Mouse (Mus musculus): ENCODE data around the gene D230025D16Rik. TPM values are rescaled to one million over a fixed set of nuclear protein-coding genes. Genes with fewer than 3 reads are reported as not detected.

Gene D230025D16Rik
- polyA plus RNA-seq, 1 experiment from 2014 or later = 29.1 TPM

DNA sequence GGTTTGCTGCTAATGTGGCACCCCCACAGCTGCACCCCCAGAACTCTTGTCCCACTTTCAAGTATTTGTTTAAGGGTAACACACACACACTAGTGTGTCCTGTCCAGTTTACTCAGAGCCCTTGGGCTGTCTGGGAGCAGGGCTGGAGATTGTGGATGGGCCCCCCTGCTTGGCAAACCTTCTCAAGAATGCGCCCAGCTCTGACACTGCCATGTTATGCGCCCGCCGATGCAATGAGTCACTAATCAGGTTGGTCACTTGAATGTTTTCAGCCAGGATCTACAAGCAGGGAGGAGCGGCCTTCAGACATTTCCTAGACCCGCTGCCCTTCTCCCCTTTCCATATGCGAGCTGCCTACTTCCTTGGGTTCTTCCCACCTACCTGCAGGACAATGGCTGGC, 67.5 kb downstream of the D230025D16Rik start:
- ATAC-seq (ENCODE audit: insufficient read depth, low FRiP score) = no peak
- Histone ChIP-seq H3K4me1 (ENCODE audit: control insufficient read depth, insufficient read depth, low read length) (peaks cover 27% of the 10 kb centered on the region), H3K4me2 (ENCODE audit: low read depth, low read length) (no peak overlapping the region), H3K27me3 (ENCODE audit: control insufficient read depth, insufficient read depth, low read length) (peaks cover 6% of the 10 kb centered on the region; the same call in 1 of the 2 replicates), H3K27ac (ENCODE audit: low read length) (no peak overlapping the region), H3K4me3 (replicated peaks; ENCODE audit: low read length) (no peak overlapping the region), H3K36me3 (ENCODE audit: control insufficient read depth, insufficient read depth, low read length) (no peaks in the 10 kb centered on the region), H3K9me3 (replicated peaks; ENCODE audit: control insufficient read depth, low read length) (no peaks in the 10 kb centered on the region), H3K9ac (ENCODE audit: low read length) (no peak overlapping the region)
- WGBS = 82% methylated on average over 7 of the region's 7 CpGs

DNA sequence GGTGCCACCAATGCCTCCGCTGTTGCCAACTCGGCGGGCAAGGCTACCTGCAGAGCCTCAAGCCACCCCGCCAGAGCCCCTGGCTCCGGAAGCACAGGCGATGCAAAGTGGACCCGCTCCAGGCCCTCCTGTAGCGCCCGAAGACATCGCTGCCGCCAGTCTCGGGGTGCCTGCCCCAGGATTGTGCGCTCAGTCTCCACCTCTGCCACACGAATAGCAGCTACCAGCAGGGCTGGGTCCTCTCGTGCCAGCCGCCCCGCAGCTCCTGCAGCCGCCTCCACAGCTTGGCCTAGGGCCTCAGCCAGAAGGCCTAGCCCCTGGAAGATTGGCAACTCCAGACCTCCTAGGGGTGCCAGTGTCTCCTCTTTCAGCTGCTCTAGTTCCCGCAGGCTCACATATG, 68.5 kb downstream of the D230025D16Rik start:
- Histone ChIP-seq H3K4me3 (replicated peaks; ENCODE audit: low read length) (no peak overlapping the region), H3K4me2 (ENCODE audit: low read depth, low read length) (no peak overlapping the region)

DNA sequence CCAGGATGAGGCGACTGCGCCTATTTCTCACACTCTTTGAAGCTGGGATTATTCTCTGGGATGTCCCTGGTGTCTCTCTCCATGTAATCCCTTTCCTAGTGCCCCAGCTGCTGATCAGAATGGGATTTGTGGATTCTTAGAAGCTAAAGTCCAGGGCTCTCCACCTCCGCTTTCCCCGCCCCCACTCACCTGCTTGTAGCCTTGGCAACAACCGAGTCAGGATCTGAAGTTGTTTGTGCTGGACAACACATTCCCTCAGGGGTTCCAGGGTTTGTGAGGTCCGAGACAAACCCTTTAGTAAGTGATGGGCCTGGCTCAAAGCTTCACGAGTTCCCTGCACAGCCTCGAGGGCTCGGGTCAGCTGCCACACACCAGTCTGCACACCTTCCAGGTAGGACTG, 69.8 kb downstream of the D230025D16Rik start:
- Histone ChIP-seq H3K4me3 (replicated peaks; ENCODE audit: low read length) (no peak overlapping the region), H3K27ac (ENCODE audit: low read length) (no peak overlapping the region), H3K9ac (ENCODE audit: low read length) (no peak overlapping the region; the same call in 1 of the 2 replicates), H3K9me3 (replicated peaks; ENCODE audit: control insufficient read depth, low read length) (no peaks in the 10 kb centered on the region), H3K27me3 (ENCODE audit: control insufficient read depth, insufficient read depth, low read length) (peaks cover 6% of the 10 kb centered on the region; the same call in 1 of the 2 replicates), H3K36me3 (ENCODE audit: control insufficient read depth, insufficient read depth, low read length) (no peaks in the 10 kb centered on the region), H3K4me2 (ENCODE audit: low read depth, low read length) (no peak overlapping the region), H3K4me1 (ENCODE audit: control insufficient read depth, insufficient read depth, low read length) (peaks cover 27% of the 10 kb centered on the region)
- WGBS = 60% methylated on average over 9 of the region's 9 CpGs
- ATAC-seq (ENCODE audit: insufficient read depth, low FRiP score) = no peak

More for the DNA sequence above, 68.5 kb downstream of the D230025D16Rik start:
- H3K4me1 ChIP-seq (ENCODE audit: control insufficient read depth, insufficient read depth, low read length) = peaks cover 27% of the 10 kb centered on the region
- H3K9ac ChIP-seq (ENCODE audit: low read length) = no peak overlapping the region
- H3K27me3 ChIP-seq (ENCODE audit: control insufficient read depth, insufficient read depth, low read length) = peaks cover 6% of the 10 kb centered on the region; the same call in 1 of the 2 replicates
- no peak overlapping the region for H3K27ac ChIP-seq (ENCODE audit: low read length)
- H3K9me3 ChIP-seq (replicated peaks; ENCODE audit: control insufficient read depth, low read length) = no peaks in the 10 kb centered on the region
- 65% methylated on average over 19 of the region's 19 CpGs for WGBS
- no peak for ATAC-seq (ENCODE audit: insufficient read depth, low FRiP score)
- no peaks in the 10 kb centered on the region for H3K36me3 ChIP-seq (ENCODE audit: control insufficient read depth, insufficient read depth, low read length)

DNA sequence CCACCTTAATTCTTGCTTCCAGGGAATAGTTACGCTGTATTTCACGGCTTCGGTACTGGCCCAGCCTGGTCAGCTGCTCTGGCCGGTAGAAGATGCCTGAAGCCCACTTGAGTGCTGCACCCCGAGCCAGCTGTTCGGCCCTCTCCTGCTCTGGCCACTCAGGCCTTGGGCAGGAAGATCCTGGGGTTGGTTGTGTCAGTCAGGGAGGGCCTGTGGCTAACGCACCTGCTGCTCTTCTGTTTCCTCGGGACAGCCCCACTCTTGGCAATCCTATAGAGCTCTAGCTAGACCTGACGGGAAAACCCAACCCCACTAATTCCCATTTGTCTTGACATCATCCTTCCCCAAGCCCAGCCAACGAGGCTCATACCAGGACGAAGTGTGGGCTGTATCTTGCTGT, 70.3 kb downstream of the D230025D16Rik start:
- WGBS = 68% methylated on average over 11 of the region's 11 CpGs
- ATAC-seq (ENCODE audit: insufficient read depth, low FRiP score) = no peak
- Histone ChIP-seq H3K36me3 (ENCODE audit: control insufficient read depth, insufficient read depth, low read length) (no peaks in the 10 kb centered on the region), H3K9ac (ENCODE audit: low read length) (no peak overlapping the region), H3K9me3 (replicated peaks; ENCODE audit: control insufficient read depth, low read length) (no peaks in the 10 kb centered on the region), H3K4me2 (ENCODE audit: low read depth, low read length) (peak overlapping the region; percentile 14; the same call in 1 of the 2 replicates), H3K4me3 (replicated peaks; ENCODE audit: low read length) (peak overlapping the region; percentile 5; the same call in 1 of the 2 replicates), H3K27ac (ENCODE audit: low read length) (no peak overlapping the region), H3K27me3 (ENCODE audit: control insufficient read depth, insufficient read depth, low read length) (peaks cover 5% of the 10 kb centered on the region; the same call in 1 of the 2 replicates), H3K4me1 (ENCODE audit: control insufficient read depth, insufficient read depth, low read length) (peaks cover 22% of the 10 kb centered on the region)

DNA sequence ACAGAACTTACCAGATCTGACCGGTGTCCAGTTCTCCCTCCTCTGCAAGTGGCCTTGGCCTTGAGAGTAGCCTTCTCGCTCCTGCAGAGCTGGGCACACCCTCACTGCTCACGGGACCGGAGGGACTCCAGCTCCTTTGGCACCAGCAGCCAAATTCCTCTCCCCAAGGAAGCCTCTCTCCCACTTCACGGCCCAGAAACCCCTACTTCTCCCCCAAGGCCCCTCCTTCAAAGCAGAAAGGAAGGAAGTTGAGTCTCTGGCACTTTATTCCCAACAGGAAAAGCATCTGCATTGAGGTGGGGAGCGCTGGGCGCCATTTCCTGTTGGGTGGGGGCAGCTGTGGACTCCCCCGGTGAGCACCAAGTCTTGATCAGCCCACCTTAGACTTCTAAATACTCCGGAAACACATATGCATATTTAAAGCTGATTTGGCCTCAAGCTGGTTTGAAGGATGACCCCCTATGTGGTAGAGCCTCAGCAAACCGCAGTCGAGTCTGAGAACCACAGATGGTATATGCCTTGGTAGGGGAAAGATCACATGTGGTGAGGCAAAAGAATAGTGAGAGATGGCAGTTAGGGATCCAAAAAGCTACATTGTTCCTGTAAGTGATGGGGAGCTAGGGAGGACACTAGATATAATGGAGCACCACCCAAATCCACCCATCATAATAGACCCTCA, 71.1 kb downstream of the D230025D16Rik start, which contains the start of gene Exoc3l:
Gene Exoc3l (minus strand): TSS at position 207 of the 679 bp plus-strand sequence.
- peak within 1 kb of the TSS; percentile 99 for H3K4me3 ChIP-seq (replicated peaks; ENCODE audit: low read length)

DNA sequence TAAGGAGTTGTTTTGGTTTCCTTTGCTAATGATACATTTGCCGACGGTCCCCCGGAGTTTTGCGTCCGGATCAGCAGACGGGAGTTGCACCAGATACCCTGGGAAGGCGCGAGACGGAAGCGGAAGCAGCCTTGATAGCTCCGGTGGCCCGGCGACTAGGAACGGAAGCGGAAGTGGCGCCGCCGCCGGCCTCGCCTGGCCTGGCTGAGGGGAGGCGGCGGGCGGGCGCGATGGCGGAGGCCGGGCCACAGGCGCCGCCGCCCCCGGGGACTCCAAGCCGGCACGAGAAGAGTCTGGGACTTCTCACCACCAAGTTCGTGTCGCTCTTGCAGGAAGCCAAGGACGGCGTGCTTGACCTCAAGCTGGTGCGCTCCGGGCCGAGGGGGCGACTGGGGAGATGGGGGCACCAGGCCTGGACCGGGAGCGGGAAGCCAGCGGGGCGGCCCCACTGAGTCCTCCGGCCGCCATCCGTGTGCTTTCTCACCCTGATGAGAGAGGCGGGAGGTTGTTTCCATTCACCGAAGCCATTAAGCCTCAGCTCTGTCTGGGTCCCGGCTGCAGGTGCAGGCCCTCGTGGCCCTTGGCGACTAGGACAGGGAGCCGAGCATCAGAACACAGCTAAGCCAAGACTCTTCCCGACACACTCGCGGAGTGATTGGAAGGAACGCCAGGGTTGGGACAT, 72.7 kb downstream of the D230025D16Rik start, which contains the start of gene E2f4:
Gene E2f4 (plus strand): TSS at position 153 of the 682 bp plus-strand sequence.
- under 1% methylated on average over 58 of the region's 58 CpGs for WGBS
- H3K27ac ChIP-seq (ENCODE audit: low read length) = peak within 1 kb of the TSS; percentile 61
- H3K36me3 ChIP-seq (ENCODE audit: control insufficient read depth, insufficient read depth, low read length) = peaks cover 18% of the 10 kb centered on the region
- peak; percentile 91 for ATAC-seq (ENCODE audit: insufficient read depth, low FRiP score)
- H3K9me3 ChIP-seq (replicated peaks; ENCODE audit: control insufficient read depth, low read length) = no peaks in the 10 kb centered on the region
- H3K4me1 ChIP-seq (ENCODE audit: control insufficient read depth, insufficient read depth, low read length) = peaks cover 16% of the 10 kb centered on the region
- H3K4me2 ChIP-seq (ENCODE audit: low read depth, low read length) = peak within 1 kb of the TSS; percentile 85
- peak within 1 kb of the TSS; percentile 99 for H3K4me3 ChIP-seq (replicated peaks; ENCODE audit: low read length)
- no peaks in the 10 kb centered on the region for H3K27me3 ChIP-seq (ENCODE audit: control insufficient read depth, insufficient read depth, low read length)
- peak within 1 kb of the TSS; percentile 97 for H3K9ac ChIP-seq (ENCODE audit: low read length)

More for the DNA sequence above, 71.1 kb downstream of the D230025D16Rik start, which contains the start of gene Exoc3l:
- Histone ChIP-seq H3K27me3 (ENCODE audit: control insufficient read depth, insufficient read depth, low read length) (no peaks in the 10 kb centered on the region), H3K9me3 (replicated peaks; ENCODE audit: control insufficient read depth, low read length) (no peaks in the 10 kb centered on the region), H3K4me1 (ENCODE audit: control insufficient read depth, insufficient read depth, low read length) (peaks cover 16% of the 10 kb centered on the region), H3K9ac (ENCODE audit: low read length) (peak within 1 kb of the TSS; percentile 97; the same call in 1 of the 2 replicates), H3K27ac (ENCODE audit: low read length) (peak within 1 kb of the TSS; percentile 50; the same call in 1 of the 2 replicates), H3K36me3 (ENCODE audit: control insufficient read depth, insufficient read depth, low read length) (peaks cover 5% of the 10 kb centered on the region), H3K4me2 (ENCODE audit: low read depth, low read length) (peak within 1 kb of the TSS; percentile 85)
- 56% methylated on average over 11 of the region's 11 CpGs for WGBS
- no peak for ATAC-seq (ENCODE audit: insufficient read depth, low FRiP score)

DNA sequence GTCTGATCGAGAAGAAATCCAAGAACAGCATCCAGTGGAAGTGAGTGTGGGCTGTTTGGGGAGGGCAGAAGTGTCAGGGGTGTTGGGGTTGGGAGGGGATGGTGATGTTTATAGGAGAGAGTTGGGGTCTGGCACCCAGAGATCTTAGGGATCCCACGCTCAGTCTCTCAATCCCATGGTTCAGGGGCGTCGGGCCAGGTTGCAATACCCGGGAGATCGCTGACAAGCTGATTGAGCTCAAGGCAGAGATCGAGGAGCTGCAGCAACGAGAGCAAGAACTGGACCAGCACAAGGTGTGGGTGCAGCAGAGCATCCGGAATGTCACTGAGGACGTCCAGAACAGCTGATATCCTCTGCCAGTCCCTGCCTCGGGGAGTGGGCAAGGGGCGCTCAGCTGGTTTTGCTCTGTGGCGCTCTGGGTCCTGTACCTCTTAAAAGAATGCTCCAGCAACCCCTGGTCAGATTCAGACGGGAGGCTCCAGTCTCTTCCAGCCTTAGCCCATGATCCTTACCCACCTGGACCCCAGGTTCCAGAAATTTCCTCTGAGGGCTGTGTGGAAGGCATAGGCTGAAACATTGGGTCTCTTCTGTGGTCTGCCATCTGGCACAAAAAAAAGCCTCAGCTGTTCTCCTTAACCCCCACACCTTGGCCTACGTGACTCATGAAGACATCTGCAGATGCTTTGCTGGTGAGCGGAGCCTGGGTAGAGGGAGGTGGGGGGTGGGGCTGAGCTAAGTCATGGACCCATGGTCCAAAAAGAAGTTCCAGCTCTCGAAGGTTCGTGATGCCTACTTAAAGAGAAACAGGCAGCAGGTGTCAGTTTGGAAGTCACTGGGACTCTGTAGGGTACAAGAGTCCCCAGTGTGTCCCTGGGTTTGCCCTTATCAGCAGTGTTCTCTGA, 73.7 kb downstream of the D230025D16Rik start:
- no peak overlapping the region for H3K27ac ChIP-seq (ENCODE audit: low read length)
- no peak for ATAC-seq (ENCODE audit: insufficient read depth, low FRiP score)
- peak overlapping the region; percentile 97 for H3K9ac ChIP-seq (ENCODE audit: low read length)
- H3K27me3 ChIP-seq (ENCODE audit: control insufficient read depth, insufficient read depth, low read length) = no peaks in the 10 kb centered on the region
- no peaks in the 10 kb centered on the region for H3K9me3 ChIP-seq (replicated peaks; ENCODE audit: control insufficient read depth, low read length)
- WGBS = 49% methylated on average over 18 of the region's 18 CpGs
- H3K36me3 ChIP-seq (ENCODE audit: control insufficient read depth, insufficient read depth, low read length) = peaks cover 23% of the 10 kb centered on the region
- H3K4me1 ChIP-seq (ENCODE audit: control insufficient read depth, insufficient read depth, low read length) = peaks cover 16% of the 10 kb centered on the region
- H3K4me3 ChIP-seq (replicated peaks; ENCODE audit: low read length) = peak overlapping the region; percentile 99
- H3K4me2 ChIP-seq (ENCODE audit: low read depth, low read length) = peak overlapping the region; percentile 85

DNA sequence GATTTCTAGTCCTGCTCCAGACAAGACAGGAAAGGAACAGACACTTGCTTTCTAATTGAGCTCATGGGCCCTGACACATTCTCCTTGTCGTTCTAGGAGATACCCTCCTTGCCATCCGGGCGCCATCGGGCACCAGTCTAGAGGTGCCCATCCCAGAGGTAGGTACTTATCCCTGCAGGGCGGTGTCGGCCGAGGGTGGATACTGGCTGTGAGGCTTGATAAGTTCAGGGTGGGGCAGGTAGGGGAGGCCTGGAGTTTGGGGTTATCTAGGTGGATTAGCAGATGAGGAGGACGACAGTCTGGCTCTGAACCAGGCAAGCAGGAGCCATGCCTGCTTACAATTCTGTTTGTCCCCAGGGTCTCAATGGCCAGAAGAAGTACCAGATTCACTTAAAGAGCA, 75.0 kb downstream of the D230025D16Rik start:
- Histone ChIP-seq H3K27ac (ENCODE audit: low read length) (no peak overlapping the region), H3K4me1 (ENCODE audit: control insufficient read depth, insufficient read depth, low read length) (peaks cover 26% of the 10 kb centered on the region), H3K9ac (ENCODE audit: low read length) (no peak overlapping the region), H3K4me3 (replicated peaks; ENCODE audit: low read length) (no peak overlapping the region), H3K36me3 (ENCODE audit: control insufficient read depth, insufficient read depth, low read length) (peaks cover 23% of the 10 kb centered on the region), H3K4me2 (ENCODE audit: low read depth, low read length) (no peak overlapping the region), H3K9me3 (replicated peaks; ENCODE audit: control insufficient read depth, low read length) (no peaks in the 10 kb centered on the region), H3K27me3 (ENCODE audit: control insufficient read depth, insufficient read depth, low read length) (no peaks in the 10 kb centered on the region)
- peak; percentile 59 for ATAC-seq (ENCODE audit: insufficient read depth, low FRiP score)
- WGBS = 80% methylated on average over 8 of the region's 8 CpGs
